Comparison of ENCODE assay signal across 21 mouse cellular contexts in the genomic region with DNA sequence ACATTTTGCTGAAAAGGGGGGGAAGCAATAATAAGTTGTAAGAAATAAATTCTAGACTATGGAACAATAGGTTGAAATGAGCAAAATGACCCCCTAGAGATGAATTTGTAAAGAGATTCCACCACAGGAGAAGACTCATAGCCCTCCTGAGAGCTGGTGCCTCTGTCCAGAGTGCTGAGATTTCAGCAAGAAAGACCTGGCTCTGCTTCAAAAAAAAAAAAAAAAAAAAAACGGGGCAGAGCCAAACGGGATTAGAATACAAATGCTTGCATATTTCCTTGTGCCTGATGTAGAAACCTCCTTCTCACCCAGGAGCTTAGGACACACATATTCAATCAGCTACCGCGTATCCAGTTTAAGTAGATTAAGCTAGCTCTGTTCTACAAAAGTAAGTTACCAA. TPM values are rescaled to one million over a fixed set of nuclear protein-coding genes. Genes with fewer than 3 reads are reported as not detected.
DNase-seq lines count a peak whose midpoint lies in the region; ATAC-seq and TF ChIP-seq lines count a peak whose summit lies in the region.
"Had no signal": no experiment of that assay in that cellular context is flagged by ENCODE, and none has a peak within 500 bp of the region (broad histone marks: within the 10 kb centered on the region; RNA-seq: fewer than 3 reads in every experiment).

No protein-coding gene starts in this region.

- no peak overlapping the region for H3K27ac ChIP-seq in hindbrain, postnatal 0 days
- no peak overlapping the region for H3K27ac ChIP-seq in hindbrain, embryonic 12.5 days
- H3K27ac ChIP-seq: forebrain, embryonic 13.5 days; left cerebral cortex, adult 2 months; limb, embryonic 12.5 days; liver, embryonic 14.5 days; neural tube, embryonic 13.5 days; stomach, postnatal 0 days had no signal

- H3K36me3 ChIP-seq in hindbrain, postnatal 0 days (ENCODE audit: insufficient read depth, low read length), result no peaks in the 10 kb centered on the region
- H3K36me3 ChIP-seq in hindbrain, embryonic 12.5 days, result no peaks in the 10 kb centered on the region
- H3K36me3 ChIP-seq: heart, embryonic 12.5 days; limb, embryonic 12.5 days; neural tube, embryonic 13.5 days had no signal

- no peaks in the 10 kb centered on the region for H3K9me3 ChIP-seq in hindbrain, postnatal 0 days (ENCODE audit: low read length)
- H3K9me3 ChIP-seq in hindbrain, embryonic 12.5 days (replicated peaks), result no peaks in the 10 kb centered on the region
- H3K9me3 ChIP-seq: forebrain, embryonic 13.5 days; heart, embryonic 12.5 days; limb, embryonic 12.5 days; neural tube, embryonic 13.5 days had no signal

- ATAC-seq in hindbrain, postnatal 0 days, result no peak
- ATAC-seq in hindbrain, embryonic 12.5 days (ENCODE audit: low FRiP score), result no peak
- ATAC-seq: CD4-positive, CD25-positive, alpha-beta regulatory T cell, adult 4 months; forebrain, embryonic 13.5 days had no signal

- peak; percentile 13 for DNase-seq in adrenal gland, postnatal 10 days
- DNase-seq in adrenal gland, adult (ENCODE audit: inconsistent age in 2 of 2, low spot score in 1 of 2), result no peak
- peak; percentile 20 for DNase-seq in hindbrain, postnatal 0 days (ENCODE audit: low spot score)
- peak; percentile 27 for DNase-seq in ES-CJ7 (ENCODE audit: low read depth, low spot score)
- DNase-seq in embryo, embryonic 11 days, result peak; percentile 41
- DNase-seq in layer of hippocampus, postnatal 14 days (ENCODE audit: low spot score in 2 of 2), result no peak
- no peak for DNase-seq in cerebellum, adult 9-11 months
- DNase-seq: cerebellum, adult 11 months; cerebellum, postnatal 25 days; heart, postnatal 36 days; lung, postnatal 10 days had no signal

- H3K4me2 ChIP-seq in hindbrain, postnatal 0 days (ENCODE audit: low read depth, low read length), result no peak overlapping the region
- H3K4me2 ChIP-seq in hindbrain, embryonic 12.5 days (replicated peaks), result no peak overlapping the region
- H3K4me2 ChIP-seq: forebrain, embryonic 13.5 days; heart, embryonic 12.5 days; limb, embryonic 12.5 days; neural tube, embryonic 13.5 days had no signal

- H3K4me3 ChIP-seq in hindbrain, postnatal 0 days (ENCODE audit: low read length), result no peak overlapping the region
- H3K4me3 ChIP-seq in hindbrain, embryonic 12.5 days, result no peak overlapping the region
- H3K4me3 ChIP-seq: forebrain, embryonic 13.5 days; heart, embryonic 12.5 days; left cerebral cortex, adult 2 months; limb, embryonic 12.5 days; neural tube, embryonic 13.5 days had no signal

- 29% methylated on average over 4 of the region's 4 CpGs for WGBS in hindbrain, postnatal 0 days
- 27% methylated on average over 4 of the region's 4 CpGs for WGBS in hindbrain, embryonic 12.5 days

- H3K9ac ChIP-seq in hindbrain, postnatal 0 days (replicated peaks; ENCODE audit: low read length), result no peak overlapping the region
- H3K9ac ChIP-seq in hindbrain, embryonic 12.5 days, result no peak overlapping the region
- H3K9ac ChIP-seq: forebrain, embryonic 13.5 days; heart, embryonic 12.5 days; limb, embryonic 12.5 days; liver, embryonic 14.5 days; neural tube, embryonic 13.5 days had no signal

- no peaks in the 10 kb centered on the region for H3K4me1 ChIP-seq in hindbrain, postnatal 0 days (ENCODE audit: insufficient read depth, low read length)
- H3K4me1 ChIP-seq in hindbrain, embryonic 12.5 days, result peaks cover 7% of the 10 kb centered on the region
- H3K4me1 ChIP-seq: forebrain, embryonic 13.5 days had no signal

- H3K27me3 ChIP-seq in hindbrain, postnatal 0 days (ENCODE audit: insufficient read depth, low read length), result no peaks in the 10 kb centered on the region
- H3K27me3 ChIP-seq in hindbrain, embryonic 12.5 days, result peaks cover 10% of the 10 kb centered on the region; the same call in 1 of the 2 replicates

- no peak for TF ChIP-seq CTCF in hindbrain, postnatal 0 days (IDR thresholded peaks at IDR 0.05; ENCODE audit: low read depth)

RNA-seq across cellular contexts. Expression of a gene that starts 2.9 kb away (rescaled TPM):
- 10 to 100 TPM; 19.6 to 21.7 TPM for total RNA-seq in adrenal gland, postnatal 10 days (2021)
- 35.7 and 38.9 TPM in 2 replicates for total RNA-seq in hindbrain, postnatal 0 days (2014; rRNA removed)
- 6.8 and 7.6 TPM in 2 replicates for polyA plus RNA-seq in hindbrain, postnatal 0 days (2015; fragmentation: Nextera tagmentation; extraction: Ambion mirVana)
- polyA plus RNA-seq in hindbrain, embryonic 12.5 days (2016; fragmentation: Nextera tagmentation; extraction: Ambion mirVana), result 6.9 and 8.6 TPM in 2 replicates
- total RNA-seq in layer of hippocampus, postnatal 14 days (2021), result 10 to 100 TPM; 45.1 to 51.2 TPM
- total RNA-seq: heart, postnatal 36 days; megakaryocyte-erythroid progenitor cell, adult 5-6 weeks had no signal
- polyA plus RNA-seq: CD4-positive, CD25-positive, alpha-beta regulatory T cell, adult 4 months had no signal

Comparison
In these comparisons a context has a peak if more than half of its experiments do, and no peak if none do; other contexts are left out.
1. DNase-seq: peak in adrenal gland, postnatal 10 days (single experiment), hindbrain, postnatal 0 days (single experiment), ES-CJ7 (single experiment) and embryo, embryonic 11 days (single experiment); none in adrenal gland, adult (0 of 2), layer of hippocampus, postnatal 14 days (0 of 2) and cerebellum, adult 9-11 months (single experiment).